Mouse (Mus musculus): ENCODE data around the gene 2310009B15Rik. TPM values are rescaled to one million over a fixed set of nuclear protein-coding genes. Genes with fewer than 3 reads are reported as not detected.

The 2310009B15Rik gene
- polyA plus RNA-seq, 1 experiment from 2014 or later: 52.8 TPM

GRCm38 (mm10) chr1:138896088-138896487, 39.4 kb upstream of the 2310009B15Rik start:
- H3K4me1 ChIP-seq (replicated peaks; ENCODE audit: control insufficient read depth, insufficient read depth): no peaks in the 10 kb centered on the region
- TF ChIP-seq EP300 (optimal IDR thresholded peaks at IDR 0.05) (no peak), CTCF (IDR thresholded peaks at IDR 0.05; ENCODE audit: low read depth) (peak; percentile 42)
- H3K36me3 ChIP-seq (ENCODE audit: control insufficient read depth, insufficient read depth, low read length): no peaks in the 10 kb centered on the region
- ATAC-seq (ENCODE audit: low FRiP score, low TSS enrichment) (no peak), DNase-seq (ENCODE audit: low spot score) (no peak)
- no peak overlapping the region for H3K4me2 ChIP-seq (replicated peaks; ENCODE audit: low read depth)
- no peak overlapping the region for H3K9ac ChIP-seq (ENCODE audit: low read length)
- H3K4me3 ChIP-seq (ENCODE audit: low read depth, low read length): no peak overlapping the region
- no peaks in the 10 kb centered on the region for H3K9me3 ChIP-seq (ENCODE audit: control insufficient read depth, low read length)
- H3K27me3 ChIP-seq (ENCODE audit: control insufficient read depth, insufficient read depth, low read length): no peaks in the 10 kb centered on the region
- H3K27ac ChIP-seq (replicated peaks): no peak overlapping the region
- WGBS: 65% methylated on average over 3 of the region's 3 CpGs

- 93% methylated on average over 14 of the region's 14 CpGs for WGBS
- Histone ChIP-seq H3K4me3 (ENCODE audit: low read depth, low read length) (no peak overlapping the region), H3K4me2 (replicated peaks; ENCODE audit: low read depth) (no peak overlapping the region), H3K4me1 (replicated peaks; ENCODE audit: control insufficient read depth, insufficient read depth) (no peaks in the 10 kb centered on the region), H3K27me3 (ENCODE audit: control insufficient read depth, insufficient read depth, low read length) (no peaks in the 10 kb centered on the region), H3K9ac (ENCODE audit: low read length) (no peak overlapping the region), H3K27ac (replicated peaks) (no peak overlapping the region), H3K9me3 (ENCODE audit: control insufficient read depth, low read length) (no peaks in the 10 kb centered on the region), H3K36me3 (ENCODE audit: control insufficient read depth, insufficient read depth, low read length) (no peaks in the 10 kb centered on the region)
- no peak for TF ChIP-seq EP300 (optimal IDR thresholded peaks at IDR 0.05)
- no peak for TF ChIP-seq CTCF (IDR thresholded peaks at IDR 0.05; ENCODE audit: low read depth)
- ATAC-seq (ENCODE audit: low FRiP score, low TSS enrichment): no peak
- DNase-seq (ENCODE audit: low spot score): no peak
Observed at GRCm38 (mm10) chr1:138877470-138878254, 21.0 kb upstream of the 2310009B15Rik start.

- ATAC-seq (ENCODE audit: low FRiP score, low TSS enrichment) (0 out of 2 replicates have a peak, but pooled peaks have one; percentile 61), DNase-seq (ENCODE audit: low spot score) (peak; percentile 26)
- no peaks in the 10 kb centered on the region for H3K9me3 ChIP-seq (ENCODE audit: control insufficient read depth, low read length)
- H3K27me3 ChIP-seq (ENCODE audit: control insufficient read depth, insufficient read depth, low read length): no peaks in the 10 kb centered on the region
- H3K4me3 ChIP-seq (ENCODE audit: low read depth, low read length): no peak overlapping the region
- H3K27ac ChIP-seq (replicated peaks): no peak overlapping the region
- H3K36me3 ChIP-seq (ENCODE audit: control insufficient read depth, insufficient read depth, low read length): no peaks in the 10 kb centered on the region
- H3K4me1 ChIP-seq (replicated peaks; ENCODE audit: control insufficient read depth, insufficient read depth): no peaks in the 10 kb centered on the region
- peak overlapping the region; percentile 17; the same call in 1 of the 2 replicates for H3K4me2 ChIP-seq (replicated peaks; ENCODE audit: low read depth)
- H3K9ac ChIP-seq (ENCODE audit: low read length): no peak overlapping the region
- WGBS: 46% methylated on average over 16 of the region's 16 CpGs
- TF ChIP-seq EP300 (optimal IDR thresholded peaks at IDR 0.05) (no peak), CTCF (IDR thresholded peaks at IDR 0.05; ENCODE audit: low read depth) (no peak)
Observed at GRCm38 (mm10) chr1:138876371-138877045, 19.9 kb upstream of the 2310009B15Rik start.

- ATAC-seq (ENCODE audit: low FRiP score, low TSS enrichment) (no peak), DNase-seq (ENCODE audit: low spot score) (no peak)
- H3K4me1 ChIP-seq (replicated peaks; ENCODE audit: control insufficient read depth, insufficient read depth): 0 out of 2 replicates have a peak, but pooled peaks cover 4% of the 10 kb centered on the region
- no peak overlapping the region for H3K27ac ChIP-seq (replicated peaks)
- no peaks in the 10 kb centered on the region for H3K9me3 ChIP-seq (ENCODE audit: control insufficient read depth, low read length)
- no peaks in the 10 kb centered on the region for H3K36me3 ChIP-seq (ENCODE audit: control insufficient read depth, insufficient read depth, low read length)
- WGBS: 95% methylated on average over 1 of the region's 1 CpGs
- H3K27me3 ChIP-seq (ENCODE audit: control insufficient read depth, insufficient read depth, low read length): no peaks in the 10 kb centered on the region
- no peak overlapping the region for H3K4me3 ChIP-seq (ENCODE audit: low read depth, low read length)
- no peak overlapping the region for H3K4me2 ChIP-seq (replicated peaks; ENCODE audit: low read depth)
- H3K9ac ChIP-seq (ENCODE audit: low read length): no peak overlapping the region
- no peak for TF ChIP-seq CTCF (IDR thresholded peaks at IDR 0.05; ENCODE audit: low read depth)
- no peak for TF ChIP-seq EP300 (optimal IDR thresholded peaks at IDR 0.05)
Observed at GRCm38 (mm10) chr1:138850823-138851222, 5.8 kb downstream of the 2310009B15Rik start.

GRCm38 (mm10) chr1:138850161-138850539, 6.5 kb downstream of the 2310009B15Rik start:
- Histone ChIP-seq H3K4me3 (ENCODE audit: low read depth, low read length) (no peak overlapping the region), H3K9ac (ENCODE audit: low read length) (no peak overlapping the region), H3K4me1 (replicated peaks; ENCODE audit: control insufficient read depth, insufficient read depth) (0 out of 2 replicates have a peak, but pooled peaks cover 4% of the 10 kb centered on the region), H3K9me3 (ENCODE audit: control insufficient read depth, low read length) (no peaks in the 10 kb centered on the region), H3K4me2 (replicated peaks; ENCODE audit: low read depth) (no peak overlapping the region), H3K27me3 (ENCODE audit: control insufficient read depth, insufficient read depth, low read length) (peaks cover 4% of the 10 kb centered on the region; the same call in 1 of the 2 replicates), H3K36me3 (ENCODE audit: control insufficient read depth, insufficient read depth, low read length) (no peaks in the 10 kb centered on the region), H3K27ac (replicated peaks) (no peak overlapping the region)
- no peak for TF ChIP-seq CTCF (IDR thresholded peaks at IDR 0.05; ENCODE audit: low read depth)
- no peak for TF ChIP-seq EP300 (optimal IDR thresholded peaks at IDR 0.05)
- no peak for ATAC-seq (ENCODE audit: low FRiP score, low TSS enrichment)
- WGBS: 63% methylated on average over 2 of the region's 4 CpGs
- no peak for DNase-seq (ENCODE audit: low spot score)
